ENCODE assay signal across 8 mouse cellular contexts in the genomic region with DNA sequence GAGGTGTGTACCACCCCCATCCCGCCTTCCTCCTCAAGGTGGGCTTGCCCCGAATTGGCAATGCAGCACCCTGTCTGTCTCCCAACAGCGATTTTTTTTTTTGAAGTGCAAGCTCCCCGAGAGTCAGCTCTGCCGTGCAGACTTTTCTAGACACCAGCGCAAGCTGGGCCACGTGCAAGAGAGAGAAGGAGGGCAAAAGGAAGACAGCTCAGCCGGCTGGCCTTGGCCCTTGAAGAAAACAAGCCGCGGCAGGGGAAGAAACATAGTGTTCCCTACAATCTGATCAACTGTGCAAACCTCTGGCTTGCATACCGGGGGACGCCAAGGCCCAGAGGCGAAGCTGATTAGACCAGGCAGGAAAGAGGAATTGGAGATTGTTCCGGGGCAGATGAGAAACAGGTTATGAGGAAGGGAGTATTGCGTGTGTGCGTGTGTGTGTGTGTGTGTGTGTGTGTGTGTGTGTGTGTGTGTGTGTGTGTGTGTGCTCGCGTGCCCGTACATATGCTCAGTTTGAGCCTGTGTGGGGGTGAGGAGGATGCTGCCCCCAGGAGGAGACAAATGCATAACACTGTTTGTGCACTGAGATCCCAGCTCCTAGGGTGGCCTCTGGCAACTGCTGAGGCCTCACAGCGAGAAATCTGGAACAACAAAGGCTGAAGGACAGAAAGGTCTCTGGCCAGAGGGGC.
DNase-seq lines count a peak whose midpoint lies in the region; ATAC-seq lines count a peak whose summit lies in the region.

No protein-coding gene starts in this region.

- H3K4me2 ChIP-seq in hindbrain, embryonic 16.5 days (ENCODE audit: low read length): peak overlapping the region; percentile 37

- no peaks in the 10 kb centered on the region for H3K27me3 ChIP-seq in hindbrain, embryonic 16.5 days (replicated peaks; ENCODE audit: control insufficient read depth, insufficient read depth, low read length)
- H3K27me3 ChIP-seq in megakaryocyte, embryonic 14.5 days (replicated peaks): peaks cover 25% of the 10 kb centered on the region

- intact Hi-C loops in left cerebral cortex, postnatal 10 days (cut with DNase I): loop anchor here (2.0 to 5.0 kb wide), 2 partner anchors 86 to 217 kb away; a partner anchor contains a TSS

- ATAC-seq in hindbrain, embryonic 16.5 days: peak; percentile 67; the same call in 1 of the 2 replicates

- H3K4me3 ChIP-seq in hindbrain, embryonic 16.5 days (ENCODE audit: low read length): no peak overlapping the region
- peak overlapping the region; percentile 67 for H3K4me3 ChIP-seq in megakaryocyte, embryonic 14.5 days (replicated peaks)

- DNase-seq in T-cell, adult 2 months (ENCODE audit: low spot score): peak; percentile 58
- DNase-seq in cerebellum, postnatal 10 days: peak; percentile 45 to 52
- DNase-seq in gastrocnemius, postnatal 10 days: peak; percentile 20
- DNase-seq in left cerebral cortex, postnatal 10 days (ENCODE audit: extremely low spot score in 1 of 2, low spot score in 2 of 2): peak; percentile 48 to 69
- DNase-seq in right cerebral cortex, postnatal 25 days: peak; percentile 49
- DNase-seq in urinary bladder, postnatal 4 days (ENCODE audit: low spot score in 2 of 2): peak; percentile 64 to 83

- no peaks in the 10 kb centered on the region for H3K36me3 ChIP-seq in hindbrain, embryonic 16.5 days (ENCODE audit: control insufficient read depth, insufficient read depth, low read length)
- H3K36me3 ChIP-seq in megakaryocyte, embryonic 14.5 days (replicated peaks; ENCODE audit: low read length): no peaks in the 10 kb centered on the region

- 48% methylated on average over 17 of the region's 20 CpGs for WGBS in hindbrain, embryonic 16.5 days

- peaks cover 8% of the 10 kb centered on the region for H3K4me1 ChIP-seq in hindbrain, embryonic 16.5 days (ENCODE audit: control insufficient read depth, insufficient read depth, low read depth, low read length)
- H3K4me1 ChIP-seq in megakaryocyte, embryonic 14.5 days: peaks cover 15% of the 10 kb centered on the region

- H3K9me3 ChIP-seq in hindbrain, embryonic 16.5 days (ENCODE audit: control insufficient read depth, low read length): no peaks in the 10 kb centered on the region
- no peaks in the 10 kb centered on the region for H3K9me3 ChIP-seq in megakaryocyte, embryonic 14.5 days

- H3K9ac ChIP-seq in hindbrain, embryonic 16.5 days (ENCODE audit: low read depth, low read length): peak overlapping the region; percentile 33

- H3K27ac ChIP-seq in hindbrain, embryonic 16.5 days (ENCODE audit: low read depth, low read length): peak overlapping the region; percentile 37

Comparison
In these comparisons a context has a peak if more than half of its experiments do, and no peak if none do; other contexts are left out.
1. DNase-seq: peak in every context shown above with its lines; median percentile 74 in urinary bladder, postnatal 4 days; 58 in left cerebral cortex, postnatal 10 days; 58 in T-cell, adult 2 months; 49 in right cerebral cortex, postnatal 25 days; 48 in cerebellum, postnatal 10 days; 20 in gastrocnemius, postnatal 10 days.